Mouse (Mus musculus) intestine, postnatal 0 days (tissue): Measurements from ENCODE around the gene Mmd2. TPM values are rescaled to one million over a fixed set of nuclear protein-coding genes. Genes with fewer than 3 reads are reported as not detected.

Source experiments
- ATAC-seq: fragments of 200-750 bp; cut with Nextera tagmentation; 2 replicates; pipeline ENCODE4 v1.8.0; 2017; ENCODE audit warnings: mild to moderate bottlenecking, moderate TSS enrichment, moderate library complexity
- H3K27ac ChIP-seq: fragments of 300-500 bp; sonication (generic); 2 replicates; pipeline ENCODE4 v1.5.1; 2014; ENCODE audit warnings: mild to moderate bottlenecking, low read depth, low read length, moderate library complexity
- H3K27me3 ChIP-seq: fragments of 300-500 bp; sonication (generic); replicated peaks from 2 replicates; pipeline ENCODE4 v1.6.1; 2014; ENCODE audit warnings: low read length, mixed read lengths; ENCODE audit not compliant: control insufficient read depth, insufficient read depth
- H3K36me3 ChIP-seq: fragments of 300-500 bp; sonication (generic); 2 replicates; pipeline ENCODE4 v1.6.1; 2014; ENCODE audit warnings: mild to moderate bottlenecking, moderate library complexity; ENCODE audit not compliant: control insufficient read depth, insufficient read depth
- H3K4me1 ChIP-seq: fragments of 300-500 bp; sonication (generic); replicated peaks from 2 replicates; pipeline ENCODE4 v1.6.1; 2014; ENCODE audit warnings: antibody characterized with exemption, low read length, mixed read lengths; ENCODE audit not compliant: control insufficient read depth, insufficient read depth
- H3K4me2 ChIP-seq: fragments of 300-500 bp; sonication (generic); replicated peaks from 2 replicates; pipeline ENCODE4 v1.6.1; 2014; ENCODE audit warnings: low read depth, mild to moderate bottlenecking, moderate library complexity
- H3K4me3 ChIP-seq: fragments of 300-500 bp; sonication (generic); 2 replicates; pipeline ENCODE4 v1.5.1; 2014; ENCODE audit warnings: low read depth, low read length
- H3K9ac ChIP-seq: fragments of 300-500 bp; sonication (generic); 2 replicates; pipeline ENCODE4 v1.6.1; 2014; ENCODE audit warnings: mild to moderate bottlenecking, low read depth, low read length
- H3K9me3 ChIP-seq: fragments of 300-500 bp; sonication (generic); 2 replicates; pipeline ENCODE4 v1.6.1; 2016; ENCODE audit warnings: mixed run types; ENCODE audit not compliant: control insufficient read depth
- CTCF ChIP-seq: sonication (generic); IDR thresholded peaks from 2 replicates; pipeline ENCODE4 v1.5.1; 2016; ENCODE audit warnings: low read depth, mild to moderate bottlenecking, control low read depth, antibody characterized with exemption, moderate library complexity
- WGBS: fragments of 180-500 bp; shearing (Covaris S2); extraction: QIAGEN DNeasy Blood & Tissue Kit; methylation state at CpG from one replicate; pipeline ENCODE4 v1.1.7; 2014; 5-methylcytosine and 5-hydroxymethylcytosine counted together
- polyA plus RNA-seq: library from polyadenylated mRNA; unstranded; fragments of >200 nt; fragmentation: Nextera tagmentation; extraction: Ambion mirVana; gene quantifications from 2 replicates; pipeline ENCODE4 v1.2.1, GENCODE M21; 2015

Mmd2 gene
- polyA plus RNA-seq, 1 experiment from 2014 or later = 0.63 TPM

- no peak overlapping the region for H3K4me2 ChIP-seq
- no peak overlapping the region for H3K9ac ChIP-seq
- WGBS = 80% methylated on average over 8 of the region's 8 CpGs
- no peaks in the 10 kb centered on the region for H3K36me3 ChIP-seq
- H3K27ac ChIP-seq = no peak overlapping the region
- ATAC-seq = no peak
- no peaks in the 10 kb centered on the region for H3K27me3 ChIP-seq
- TF ChIP-seq CTCF = no peak
- H3K4me1 ChIP-seq = no peaks in the 10 kb centered on the region
- H3K4me3 ChIP-seq = no peak overlapping the region
- H3K9me3 ChIP-seq = no peaks in the 10 kb centered on the region
These were observed 34.1 kb downstream of the Mmd2 start for GRCm38 (mm10) chr5:142574323-142575057.

- H3K27me3 ChIP-seq = no peaks in the 10 kb centered on the region
- H3K9me3 ChIP-seq = no peaks in the 10 kb centered on the region
- H3K4me2 ChIP-seq = no peak overlapping the region
- no peak for ATAC-seq
- no peaks in the 10 kb centered on the region for H3K36me3 ChIP-seq
- H3K9ac ChIP-seq = no peak overlapping the region
- no peak overlapping the region for H3K27ac ChIP-seq
- no peak overlapping the region for H3K4me3 ChIP-seq
- TF ChIP-seq CTCF = no peak
- 95% methylated on average over 1 of the region's 1 CpGs for WGBS
- H3K4me1 ChIP-seq = no peaks in the 10 kb centered on the region
These were observed 44.0 kb downstream of the Mmd2 start for GRCm38 (mm10) chr5:142564606-142565005.

- no peak overlapping the region for H3K9ac ChIP-seq
- H3K4me1 ChIP-seq = no peaks in the 10 kb centered on the region
- H3K27me3 ChIP-seq = no peaks in the 10 kb centered on the region
- no peaks in the 10 kb centered on the region for H3K9me3 ChIP-seq
- TF ChIP-seq CTCF = no peak
- H3K36me3 ChIP-seq = no peaks in the 10 kb centered on the region
- no peak for ATAC-seq
- no peak overlapping the region for H3K4me2 ChIP-seq
- no peak overlapping the region for H3K27ac ChIP-seq
- 47% methylated on average over 7 of the region's 7 CpGs for WGBS
- no peak overlapping the region for H3K4me3 ChIP-seq
These were observed 48.3 kb downstream of the Mmd2 start for GRCm38 (mm10) chr5:142560261-142560660.

GRCm38 (mm10) chr5:142557397-142558067 is 51.1 kb downstream of the Mmd2 start:
- 24% methylated on average over 21 of the region's 21 CpGs for WGBS
- no peaks in the 10 kb centered on the region for H3K27me3 ChIP-seq
- no peaks in the 10 kb centered on the region for H3K9me3 ChIP-seq
- no peak overlapping the region for H3K9ac ChIP-seq
- no peak overlapping the region for H3K4me2 ChIP-seq
- no peaks in the 10 kb centered on the region for H3K36me3 ChIP-seq
- H3K27ac ChIP-seq = no peak overlapping the region
- H3K4me1 ChIP-seq = no peaks in the 10 kb centered on the region
- peak; percentile 88 for TF ChIP-seq CTCF
- no peak overlapping the region for H3K4me3 ChIP-seq
- peak; percentile 67 for ATAC-seq

- Histone ChIP-seq H3K27ac (no peak overlapping the region), H3K9me3 (no peaks in the 10 kb centered on the region), H3K4me2 (no peak overlapping the region), H3K9ac (no peak overlapping the region), H3K27me3 (no peaks in the 10 kb centered on the region), H3K4me3 (no peak overlapping the region), H3K4me1 (no peaks in the 10 kb centered on the region), H3K36me3 (no peaks in the 10 kb centered on the region)
- TF ChIP-seq CTCF = no peak
- ATAC-seq = no peak
- WGBS = 89% methylated on average over 4 of the region's 4 CpGs
These were observed 51.9 kb downstream of the Mmd2 start for GRCm38 (mm10) chr5:142556721-142557120.

- Histone ChIP-seq H3K4me2 (no peak overlapping the region), H3K36me3 (no peaks in the 10 kb centered on the region), H3K27ac (no peak overlapping the region), H3K27me3 (peaks cover under 1% of the 10 kb centered on the region; the same call in 1 of the 2 replicates), H3K4me1 (no peaks in the 10 kb centered on the region), H3K9ac (no peak overlapping the region), H3K9me3 (no peaks in the 10 kb centered on the region), H3K4me3 (no peak overlapping the region)
- TF ChIP-seq CTCF = no peak
- ATAC-seq = no peak
- WGBS = 71% methylated on average over 5 of the region's 5 CpGs
These were observed 52.7 kb downstream of the Mmd2 start for GRCm38 (mm10) chr5:142555866-142556265.
